ENCODE assay signal across 15 mouse cellular contexts in genomic region chr11:36410881-36411280, GRCm38 (mm10).
"Had no signal": no experiment of that assay in that cellular context is flagged by ENCODE, and none has a peak within 500 bp of the region (broad histone marks: within the 10 kb centered on the region; RNA-seq: fewer than 3 reads in every experiment).

No protein-coding gene starts in this region.

- H3K4me3 ChIP-seq: limb, embryonic 15.5 days; liver, embryonic 12.5 days; midbrain, embryonic 10.5 days; myocyte; neural tube, embryonic 15.5 days had no signal

- H3K9ac ChIP-seq: limb, embryonic 15.5 days; liver, embryonic 12.5 days; lung, embryonic 14.5 days; neural tube, embryonic 15.5 days had no signal

- ATAC-seq: liver, embryonic 12.5 days had no signal

- H3K36me3 ChIP-seq: limb, embryonic 15.5 days; liver, embryonic 12.5 days; midbrain, embryonic 10.5 days; neural tube, embryonic 15.5 days had no signal

- H3K4me1 ChIP-seq: limb, embryonic 15.5 days; liver, embryonic 12.5 days; midbrain, embryonic 10.5 days had no signal

- H3K27me3 ChIP-seq: limb, embryonic 15.5 days; liver, embryonic 12.5 days; neural tube, embryonic 15.5 days had no signal

- H3K9me3 ChIP-seq: limb, embryonic 15.5 days; liver, embryonic 12.5 days; midbrain, embryonic 10.5 days; neural tube, embryonic 15.5 days had no signal

- H3K4me2 ChIP-seq: limb, embryonic 15.5 days; liver, embryonic 12.5 days; lung, embryonic 14.5 days; neural tube, embryonic 15.5 days had no signal

- H3K27ac ChIP-seq: limb, embryonic 15.5 days; liver, embryonic 12.5 days; midbrain, embryonic 10.5 days; neural tube, embryonic 15.5 days; stomach, postnatal 0 days had no signal

- DNase-seq: kidney, adult 9 months; kidney, postnatal 10 days; layer of hippocampus, postnatal 36 days; lung, embryonic 14.5 days; lung, postnatal 10 days; lung, postnatal 4 days; right cerebral cortex, adult 18-20 months; right cerebral cortex, postnatal 25 days; thymus, postnatal 4 days had no signal
